Comparison of ENCODE assay signal across 9 mouse cellular contexts in genomic region chr4:149081528-149081927, GRCm38 (mm10). TPM values are rescaled to one million over a fixed set of nuclear protein-coding genes. Genes with fewer than 3 reads are reported as not detected.
DNase-seq lines count a peak whose midpoint lies in the region; ATAC-seq and TF ChIP-seq lines count a peak whose summit lies in the region.
"Had no signal": no experiment of that assay in that cellular context is flagged by ENCODE, and none has a peak within 500 bp of the region (broad histone marks: within the 10 kb centered on the region; RNA-seq: fewer than 3 reads in every experiment).

No protein-coding gene starts in this region.

- H3K27me3 ChIP-seq in embryonic facial prominence, embryonic 13.5 days = no peaks in the 10 kb centered on the region
- H3K27me3 ChIP-seq in embryonic facial prominence, embryonic 10.5 days (replicated peaks; ENCODE audit: low read depth, poor library complexity, severe bottlenecking) = no peaks in the 10 kb centered on the region
- H3K27me3 ChIP-seq: limb, embryonic 13.5 days had no signal

- no peak for DNase-seq in embryonic facial prominence, embryonic 10.5 days (ENCODE audit: low spot score)
- DNase-seq in adrenal gland, postnatal 25 days = peak; percentile 90
- DNase-seq in heart, adult 18-20 months = peak; percentile 82 to 87
- DNase-seq in kidney, adult 9 months = peak; percentile 94
- DNase-seq in lung, postnatal 4 days = peak; percentile 65 to 84
- DNase-seq in left cerebral cortex, adult 2 months (ENCODE audit: extremely low spot score in 1 of 2, low spot score in 2 of 2) = no peak
- no peak for DNase-seq in left cerebral cortex, postnatal 14 days (ENCODE audit: low spot score in 2 of 2)

- no peak for ATAC-seq in embryonic facial prominence, embryonic 13.5 days (ENCODE audit: insufficient number of reproducible peaks, insufficient read depth, low FRiP score, low TSS enrichment, low read depth)

- WGBS in embryonic facial prominence, embryonic 13.5 days = 81% methylated on average over 17 of the region's 17 CpGs
- WGBS in embryonic facial prominence, embryonic 10.5 days = 88% methylated on average over 17 of the region's 17 CpGs

- H3K4me3 ChIP-seq in embryonic facial prominence, embryonic 13.5 days = no peak overlapping the region
- no peak overlapping the region for H3K4me3 ChIP-seq in embryonic facial prominence, embryonic 10.5 days
- no peak overlapping the region for H3K4me3 ChIP-seq in left cerebral cortex, adult 2 months
- H3K4me3 ChIP-seq: limb, embryonic 13.5 days had no signal

- TF ChIP-seq CTCF in left cerebral cortex, adult 2 months (IDR thresholded peaks at IDR 0.05) = no peak

- peaks cover 2% of the 10 kb centered on the region; the same call in 1 of the 2 replicates for H3K36me3 ChIP-seq in embryonic facial prominence, embryonic 13.5 days
- peaks cover 8% of the 10 kb centered on the region for H3K36me3 ChIP-seq in embryonic facial prominence, embryonic 10.5 days (replicated peaks)
- H3K36me3 ChIP-seq: limb, embryonic 13.5 days had no signal

- peaks cover 12% of the 10 kb centered on the region for H3K4me1 ChIP-seq in embryonic facial prominence, embryonic 13.5 days
- H3K4me1 ChIP-seq in embryonic facial prominence, embryonic 10.5 days = peaks cover 15% of the 10 kb centered on the region

- H3K27ac ChIP-seq in embryonic facial prominence, embryonic 13.5 days = no peak overlapping the region
- H3K27ac ChIP-seq in embryonic facial prominence, embryonic 10.5 days (replicated peaks) = no peak overlapping the region
- H3K27ac ChIP-seq in left cerebral cortex, adult 2 months = no peak overlapping the region
- H3K27ac ChIP-seq: limb, embryonic 13.5 days had no signal

- 0 out of 2 replicates have a peak overlapping the region, but pooled peaks have one; percentile 32 for H3K9ac ChIP-seq in embryonic facial prominence, embryonic 13.5 days
- H3K9ac ChIP-seq: limb, embryonic 13.5 days had no signal

- no peaks in the 10 kb centered on the region for H3K9me3 ChIP-seq in embryonic facial prominence, embryonic 13.5 days
- no peaks in the 10 kb centered on the region for H3K9me3 ChIP-seq in embryonic facial prominence, embryonic 10.5 days
- H3K9me3 ChIP-seq: limb, embryonic 13.5 days had no signal

- no peak overlapping the region for H3K4me2 ChIP-seq in embryonic facial prominence, embryonic 13.5 days
- H3K4me2 ChIP-seq: limb, embryonic 13.5 days had no signal

- intact Hi-C loops in left cerebral cortex, adult 2 months (cut with DNase I) = no loop called here
- intact Hi-C loops in left cerebral cortex, postnatal 14 days (cut with DNase I) = no loop called here

RNA-seq across cellular contexts. Expression of gene Pex14, which starts 18.1 kb away (rescaled TPM):
- polyA plus RNA-seq in embryonic facial prominence, embryonic 13.5 days (2015; fragmentation: Nextera tagmentation; extraction: Ambion mirVana) = 50.2 and 51.2 TPM in 2 replicates
- 59.0 and 60.7 TPM in 2 replicates for polyA plus RNA-seq in embryonic facial prominence, embryonic 10.5 days (2016; fragmentation: Nextera tagmentation; extraction: Ambion mirVana)
- 73.6 and 74.6 TPM in 2 replicates for total RNA-seq in adrenal gland, postnatal 25 days (2021)
- total RNA-seq in heart, adult 18-20 months (2021) = 10 to 100 TPM; 21.2 to 22.6 TPM
- 10 to 100 TPM; 49.3 to 50.4 TPM for total RNA-seq in left cerebral cortex, adult 2 months (2021)
- total RNA-seq in left cerebral cortex, postnatal 14 days (2021) = 10 to 100 TPM; 36.5 to 41.7 TPM

RNA-seq across cellular contexts. Expression of gene Dffa, which starts 22.4 kb away (rescaled TPM):
- polyA plus RNA-seq in embryonic facial prominence, embryonic 13.5 days (2015; fragmentation: Nextera tagmentation; extraction: Ambion mirVana) = 30.5 and 32.5 TPM in 2 replicates
- polyA plus RNA-seq in embryonic facial prominence, embryonic 10.5 days (2016; fragmentation: Nextera tagmentation; extraction: Ambion mirVana) = 34.2 and 36.9 TPM in 2 replicates
- total RNA-seq in adrenal gland, postnatal 25 days (2021) = 24.3 and 26.2 TPM in 2 replicates
- total RNA-seq in heart, adult 18-20 months (2021) = 10 to 100 TPM; 37.8 to 45.1 TPM
- 10 to 100 TPM; 62.2 to 69.7 TPM for total RNA-seq in left cerebral cortex, adult 2 months (2021)
- 10 to 100 TPM; 58.3 to 61.6 TPM for total RNA-seq in left cerebral cortex, postnatal 14 days (2021)

RNA-seq across cellular contexts. Expression of gene Cort, which starts 45.0 kb away (rescaled TPM):
- 1.2 TPM in 1 of 2 replicates, not detected in the other for polyA plus RNA-seq in embryonic facial prominence, embryonic 13.5 days (2015; fragmentation: Nextera tagmentation; extraction: Ambion mirVana)
- 0.54 TPM in 1 of 2 replicates, not detected in the other for polyA plus RNA-seq in embryonic facial prominence, embryonic 10.5 days (2016; fragmentation: Nextera tagmentation; extraction: Ambion mirVana)
- total RNA-seq in adrenal gland, postnatal 25 days (2021) = 1.5 and 3.0 TPM in 2 replicates
- total RNA-seq in heart, adult 18-20 months (2021) = not detected
- 10 to 100 TPM; 12.6 to 14.1 TPM for total RNA-seq in left cerebral cortex, adult 2 months (2021)
- total RNA-seq in left cerebral cortex, postnatal 14 days (2021) = 10 to 100 TPM; 16.3 to 21.3 TPM

RNA-seq across cellular contexts. Expression of gene Cenps, which starts 55.9 kb away (rescaled TPM):
- 36.9 and 46.6 TPM in 2 replicates for polyA plus RNA-seq in embryonic facial prominence, embryonic 13.5 days (2015; fragmentation: Nextera tagmentation; extraction: Ambion mirVana)
- polyA plus RNA-seq in embryonic facial prominence, embryonic 10.5 days (2016; fragmentation: Nextera tagmentation; extraction: Ambion mirVana) = 60.3 and 62.7 TPM in 2 replicates
- 13.6 and 17.7 TPM in 2 replicates for total RNA-seq in adrenal gland, postnatal 25 days (2021)
- 1 to 10 TPM; 7.2 to 8.6 TPM for total RNA-seq in heart, adult 18-20 months (2021)
- 10 to 100 TPM; 30.5 to 32.7 TPM for total RNA-seq in left cerebral cortex, adult 2 months (2021)
- total RNA-seq in left cerebral cortex, postnatal 14 days (2021) = 10 to 100 TPM; 22.7 to 24.1 TPM

Comparison
In these comparisons a context has a peak if more than half of its experiments do, and no peak if none do; other contexts are left out.
1. DNase-seq: peak in adrenal gland, postnatal 25 days (single experiment), heart, adult 18-20 months (2 of 2), kidney, adult 9 months (single experiment) and lung, postnatal 4 days (2 of 2); none in embryonic facial prominence, embryonic 10.5 days (single experiment), left cerebral cortex, adult 2 months (0 of 2) and left cerebral cortex, postnatal 14 days (0 of 2).